Mouse (Mus musculus) cerebellum, postnatal 10 days (tissue): ENCODE results near the gene Slc39a11.

ENCODE experiments used
- DNase-seq, 2 experiments: peaks; one replicate each; pipeline ENCODE4 v3.0.0; 2021; ENCODE audit warnings: mixed read lengths in 2 of 2

The Slc39a11 gene

DNA sequence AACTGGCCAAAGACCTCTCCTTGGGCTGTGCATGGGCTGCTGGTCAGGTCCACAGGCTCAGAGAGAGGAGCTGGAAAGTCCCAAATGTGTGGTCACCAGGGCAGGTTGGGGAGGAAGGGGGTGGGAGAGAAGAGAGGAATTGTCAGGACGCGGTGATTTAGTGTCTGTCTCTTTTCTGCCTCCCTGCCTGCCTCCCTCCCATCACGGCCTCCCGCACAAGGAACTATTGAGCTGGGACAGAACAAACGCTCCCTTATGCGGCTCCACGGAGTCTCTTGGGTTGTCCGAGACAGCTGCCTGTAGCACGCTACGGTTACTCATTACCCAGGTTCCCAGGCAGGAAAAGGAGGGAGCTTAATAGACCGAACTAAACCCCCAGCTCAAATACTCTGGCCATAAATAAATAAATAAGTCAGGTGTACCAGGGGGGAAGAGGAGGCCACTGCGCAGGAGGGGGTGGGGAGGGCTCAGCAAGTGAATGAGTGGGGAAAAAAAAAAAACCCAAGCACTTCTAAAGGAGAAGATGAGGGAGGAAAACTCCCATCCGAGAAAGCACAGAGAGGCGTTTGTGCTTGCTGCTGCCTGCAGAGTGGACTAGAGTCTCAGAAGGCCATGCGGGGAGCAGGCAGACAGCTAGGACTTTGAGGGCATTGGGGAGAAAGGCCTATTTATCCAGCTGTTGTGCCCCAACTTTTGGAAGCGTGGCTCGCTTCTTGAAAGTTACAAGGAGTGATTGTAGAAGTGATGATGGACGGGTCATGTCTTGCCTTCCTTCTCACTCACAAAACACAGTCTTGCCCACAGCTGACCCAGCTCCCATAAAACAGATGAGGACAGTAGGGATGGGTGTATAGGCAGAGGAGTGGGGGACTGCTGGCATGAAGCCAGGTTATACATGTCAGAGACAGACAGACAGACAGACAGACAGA is 428.3 kb downstream of the Slc39a11 start:
- no peak for DNase-seq

DNA sequence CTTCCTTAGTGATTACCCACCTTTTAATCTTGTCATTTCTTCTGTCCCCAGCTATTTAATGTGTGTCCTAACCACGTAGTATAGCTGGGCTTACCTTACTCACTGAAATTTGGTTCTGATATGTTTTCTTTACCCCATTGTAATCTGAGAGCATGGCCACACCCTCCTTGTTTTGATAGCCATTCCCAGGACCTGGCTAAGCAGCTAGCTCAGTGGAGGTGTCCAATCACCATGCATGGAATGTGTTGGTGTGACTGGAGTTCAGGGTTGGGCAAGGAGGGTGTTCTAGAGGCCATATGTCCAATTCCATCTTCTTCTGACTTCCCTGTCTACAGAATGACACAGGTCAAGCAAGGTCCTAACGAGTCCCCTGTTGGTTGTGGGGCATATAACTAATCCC is 429.2 kb downstream of the Slc39a11 start:
- DNase-seq = no peak

DNA sequence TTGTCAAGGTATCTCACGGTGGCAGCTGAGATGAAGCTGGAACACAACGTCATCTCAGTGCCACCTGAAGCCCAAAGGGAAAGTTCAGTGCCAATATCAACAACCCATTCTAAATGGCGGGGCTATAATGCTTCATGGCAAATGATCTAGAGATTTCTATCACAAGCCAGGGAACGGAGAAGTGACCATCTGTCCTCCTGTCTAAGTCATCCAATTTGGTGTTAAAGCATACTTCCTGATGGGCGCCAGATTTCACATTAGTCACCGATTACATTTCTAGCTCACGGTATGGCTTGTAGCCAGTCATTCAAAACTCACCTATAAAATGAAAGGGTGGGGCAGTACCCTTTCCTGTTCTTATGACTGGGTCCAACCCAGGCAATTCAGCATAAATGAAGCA is 435.1 kb downstream of the Slc39a11 start:
- DNase-seq = peak; percentile 68 to 71

DNA sequence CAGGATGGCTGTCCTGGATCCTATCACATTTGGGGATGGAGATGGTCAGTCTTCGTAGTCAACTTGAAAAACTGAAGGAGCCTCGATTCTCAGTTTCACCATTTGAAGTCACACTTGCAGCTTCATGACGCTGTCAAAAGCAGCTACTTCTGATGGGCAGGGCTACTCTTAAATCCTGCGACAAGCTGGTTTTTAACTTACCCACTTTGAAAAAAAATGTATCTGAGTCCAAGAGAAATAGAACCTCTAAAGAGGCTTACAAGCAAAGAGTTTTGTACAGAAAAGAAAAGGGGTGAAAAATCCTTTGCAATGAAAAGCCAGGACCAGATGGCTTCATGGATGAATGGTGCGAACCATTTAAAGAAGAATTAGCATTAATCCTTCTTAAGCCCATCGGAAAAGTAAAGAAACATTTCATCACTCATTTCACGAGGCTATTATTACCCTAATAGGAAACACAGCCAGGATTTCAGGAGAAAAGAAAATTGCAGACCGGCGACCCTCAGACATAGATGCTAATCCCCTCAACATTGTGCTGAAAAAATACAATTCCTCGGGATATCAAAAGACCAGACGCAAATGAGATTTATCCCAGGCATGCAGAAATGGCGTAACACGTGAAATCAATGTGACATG is 437.4 kb downstream of the Slc39a11 start:
- no peak for DNase-seq

DNA sequence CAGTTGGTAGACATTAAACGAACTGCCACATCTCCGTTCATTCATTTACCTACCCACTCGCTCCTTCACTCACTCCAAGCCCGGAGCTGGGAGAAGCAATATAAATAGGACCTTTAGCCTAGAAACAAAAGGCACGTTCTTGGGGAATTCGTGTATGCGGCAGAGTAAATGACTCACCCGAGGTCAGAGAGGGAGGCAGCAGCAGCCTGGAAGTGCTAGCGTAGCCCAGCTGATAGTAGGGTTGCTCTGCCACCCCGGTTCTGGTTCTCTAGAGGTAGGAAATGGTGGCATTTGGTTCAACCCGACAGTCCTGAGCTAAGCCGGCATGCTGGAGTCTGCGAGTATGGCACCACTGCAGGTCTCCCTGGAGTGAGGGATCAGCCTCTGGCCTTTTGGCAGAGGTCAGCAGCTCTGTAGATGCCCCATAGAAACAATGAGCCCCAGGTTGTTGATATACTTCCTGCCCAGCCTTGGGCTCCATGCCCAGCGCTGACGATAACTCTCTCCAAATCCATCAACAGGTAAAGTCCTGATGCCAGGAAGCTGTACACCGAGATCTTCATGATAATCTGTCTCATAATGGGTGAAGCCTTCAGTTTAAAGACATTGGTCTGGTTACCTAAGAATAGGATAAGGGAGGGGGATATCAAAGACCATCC is 440.5 kb downstream of the Slc39a11 start:
- peak; percentile 74 to 78 for DNase-seq

DNA sequence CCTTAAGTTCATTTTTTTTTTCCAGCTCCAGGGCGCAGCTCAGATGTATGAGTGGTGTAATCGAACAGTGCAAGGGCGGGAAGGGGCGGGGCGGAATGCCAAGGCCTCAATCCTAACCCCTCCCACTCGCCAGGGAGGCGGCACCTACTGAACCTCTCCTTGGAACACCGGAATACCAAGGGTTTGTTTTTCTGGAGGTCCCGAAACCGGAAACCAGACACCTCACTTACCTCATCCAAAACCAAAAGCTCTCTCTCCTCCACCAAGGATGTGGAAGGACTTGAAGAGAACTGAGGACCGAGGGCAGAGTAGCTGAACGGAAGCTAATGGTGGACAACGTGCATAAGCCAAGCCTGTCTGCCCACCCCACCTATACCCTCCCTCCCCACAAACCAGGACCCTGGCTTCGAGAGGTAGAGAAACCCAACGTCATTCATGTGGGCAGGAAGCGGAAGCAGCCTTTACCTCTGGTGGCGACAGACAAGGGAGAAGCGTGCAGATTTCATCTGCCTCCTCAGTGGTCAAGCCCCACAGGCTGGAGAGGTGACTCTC is 441.3 kb downstream of the Slc39a11 start:
- DNase-seq = no peak

DNA sequence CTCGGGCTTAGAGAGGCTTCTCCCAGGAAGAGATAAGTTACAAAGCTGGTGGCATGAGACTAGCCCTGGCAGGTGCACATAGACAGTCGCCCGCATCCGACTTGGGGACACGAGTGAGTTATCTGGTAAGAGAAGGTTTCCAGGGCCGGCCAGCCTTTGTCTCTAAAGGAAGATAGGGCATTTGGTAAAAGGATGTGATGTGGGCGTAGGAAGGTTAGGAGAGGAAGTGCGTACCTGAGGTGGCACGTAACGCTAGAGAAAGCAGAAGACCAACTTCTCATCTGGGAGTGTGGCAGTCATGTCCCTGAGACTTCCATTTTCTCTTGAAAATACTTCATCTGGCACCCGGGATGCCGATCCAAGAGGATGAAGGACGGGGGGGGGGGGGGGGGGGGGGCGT is 441.9 kb downstream of the Slc39a11 start:
- no peak for DNase-seq

DNA sequence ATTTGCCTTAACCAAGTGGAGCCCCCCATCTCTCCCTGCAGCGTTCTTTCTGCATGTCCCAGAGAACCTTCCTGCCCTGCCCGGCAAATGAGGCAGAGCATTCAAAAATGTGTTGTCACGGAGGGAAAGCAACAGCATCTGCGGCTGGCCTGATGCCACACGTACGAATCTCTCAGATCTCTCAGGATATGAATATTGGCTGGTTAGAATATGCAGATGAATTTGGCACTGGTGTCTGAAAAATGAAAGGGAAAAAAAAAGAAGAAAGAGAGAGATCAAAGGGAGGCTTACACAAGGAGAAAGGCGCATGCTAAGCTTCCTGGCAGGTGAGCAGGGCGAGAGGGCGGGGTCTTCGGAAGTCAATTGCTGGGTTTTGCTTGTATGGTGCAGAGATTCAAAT is 443.8 kb downstream of the Slc39a11 start:
- DNase-seq = peak; percentile 76 to 78

DNA sequence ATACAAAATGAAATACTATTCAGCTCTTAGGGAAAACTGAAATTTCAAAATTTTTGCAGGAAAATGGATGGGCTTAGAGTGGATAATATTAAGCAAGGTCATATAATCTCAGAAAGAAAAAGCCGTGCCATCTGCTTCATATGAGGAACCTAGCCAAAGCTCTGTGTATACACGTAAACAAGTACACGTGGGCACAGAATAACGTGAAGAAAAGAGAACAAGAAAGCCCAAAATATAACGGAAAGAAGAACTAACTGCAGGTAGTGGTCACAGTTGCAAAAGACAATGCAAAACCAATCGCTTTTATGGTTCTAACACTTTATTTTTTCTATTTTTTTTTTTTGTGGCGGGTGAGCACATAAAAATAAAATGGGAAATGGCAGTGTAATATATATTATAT is 446.9 kb downstream of the Slc39a11 start:
- DNase-seq = no peak

DNA sequence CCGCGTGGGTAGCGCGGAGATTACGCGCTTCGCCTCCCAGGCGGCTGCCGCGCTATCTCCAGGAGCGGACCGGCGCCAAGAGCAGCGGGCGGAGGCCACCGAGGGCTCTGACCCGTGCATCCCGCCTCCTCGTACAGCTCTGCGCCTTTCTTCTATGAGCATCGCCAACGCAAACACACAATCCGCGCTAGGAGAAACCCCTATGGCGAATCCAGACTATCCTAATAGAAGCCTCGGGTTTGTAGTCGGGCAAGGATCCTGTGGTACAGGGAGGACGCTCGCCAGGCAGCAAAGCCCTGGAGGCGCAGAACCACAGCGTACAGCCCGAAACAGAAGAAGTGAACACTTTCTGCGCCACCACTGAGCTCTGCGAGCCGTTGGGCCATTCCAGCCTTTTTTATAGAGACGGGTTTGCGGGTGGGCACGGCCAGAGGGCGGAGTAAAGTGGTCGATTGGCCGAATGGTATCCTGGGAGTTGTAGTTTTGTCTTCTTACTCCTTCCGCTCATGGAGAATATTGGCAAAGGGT is 448.3 kb downstream of the Slc39a11 start:
- DNase-seq = peak; percentile 93 to 94

DNA sequence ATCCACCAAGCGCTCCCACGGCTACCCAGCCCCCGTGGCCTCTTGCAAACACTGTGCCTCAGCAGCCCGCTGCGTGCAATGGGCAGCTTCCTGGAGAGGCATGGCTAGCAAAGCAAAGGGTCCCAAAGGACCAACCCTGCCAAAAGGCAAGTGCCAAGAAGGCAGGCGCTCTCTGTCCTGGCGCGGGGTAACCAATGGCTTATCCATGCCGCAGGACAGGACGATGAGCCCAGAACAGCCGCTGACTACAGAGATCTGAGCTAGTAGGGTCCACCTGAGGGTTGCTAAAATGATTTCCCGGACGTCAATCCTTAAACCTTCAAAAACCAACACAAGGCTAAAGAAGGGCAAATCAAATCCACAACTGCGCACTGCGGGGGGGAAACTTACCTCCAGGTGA is 449.0 kb downstream of the Slc39a11 start:
- peak; percentile 68 to 71 for DNase-seq

DNA sequence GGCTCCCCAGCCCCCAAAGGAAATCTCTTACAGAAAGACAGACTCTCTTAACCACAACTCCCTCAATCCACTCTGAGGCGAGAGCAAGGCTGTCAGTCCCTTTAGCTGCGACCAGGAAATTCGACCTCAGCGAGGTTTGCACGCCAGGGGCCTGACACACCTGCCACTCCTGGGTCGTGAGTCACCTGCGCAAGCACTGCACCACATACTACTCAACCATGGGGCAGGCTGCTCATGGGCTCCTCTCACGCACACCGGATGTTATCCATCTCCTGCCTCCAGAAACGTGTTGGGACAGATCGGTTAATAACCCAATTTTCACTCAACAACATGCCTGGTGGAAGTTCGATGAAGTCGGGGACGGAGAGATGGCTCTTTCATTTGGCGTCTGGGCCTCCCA is 451.3 kb downstream of the Slc39a11 start:
- DNase-seq = no peak

DNA sequence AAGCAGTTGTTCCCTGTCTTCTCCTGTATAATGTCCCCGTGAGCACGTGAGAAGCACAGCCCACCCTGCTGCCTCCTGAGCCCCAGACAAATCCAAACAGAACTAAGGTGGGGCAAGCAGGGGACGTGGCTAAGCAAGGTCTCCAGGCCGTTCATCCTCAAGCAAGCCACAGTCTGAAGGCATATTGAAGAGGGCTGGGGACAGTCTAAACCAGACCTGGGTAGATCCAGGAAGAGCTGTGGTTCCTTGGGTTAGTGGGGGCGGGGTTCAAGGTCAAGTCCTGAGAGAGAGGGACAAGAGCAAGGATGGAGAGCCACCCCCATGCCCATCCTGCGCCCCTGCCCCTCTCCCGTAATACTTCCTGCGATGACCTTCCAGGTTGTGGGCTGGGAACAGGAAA is 452.3 kb downstream of the Slc39a11 start:
- no peak for DNase-seq

DNA sequence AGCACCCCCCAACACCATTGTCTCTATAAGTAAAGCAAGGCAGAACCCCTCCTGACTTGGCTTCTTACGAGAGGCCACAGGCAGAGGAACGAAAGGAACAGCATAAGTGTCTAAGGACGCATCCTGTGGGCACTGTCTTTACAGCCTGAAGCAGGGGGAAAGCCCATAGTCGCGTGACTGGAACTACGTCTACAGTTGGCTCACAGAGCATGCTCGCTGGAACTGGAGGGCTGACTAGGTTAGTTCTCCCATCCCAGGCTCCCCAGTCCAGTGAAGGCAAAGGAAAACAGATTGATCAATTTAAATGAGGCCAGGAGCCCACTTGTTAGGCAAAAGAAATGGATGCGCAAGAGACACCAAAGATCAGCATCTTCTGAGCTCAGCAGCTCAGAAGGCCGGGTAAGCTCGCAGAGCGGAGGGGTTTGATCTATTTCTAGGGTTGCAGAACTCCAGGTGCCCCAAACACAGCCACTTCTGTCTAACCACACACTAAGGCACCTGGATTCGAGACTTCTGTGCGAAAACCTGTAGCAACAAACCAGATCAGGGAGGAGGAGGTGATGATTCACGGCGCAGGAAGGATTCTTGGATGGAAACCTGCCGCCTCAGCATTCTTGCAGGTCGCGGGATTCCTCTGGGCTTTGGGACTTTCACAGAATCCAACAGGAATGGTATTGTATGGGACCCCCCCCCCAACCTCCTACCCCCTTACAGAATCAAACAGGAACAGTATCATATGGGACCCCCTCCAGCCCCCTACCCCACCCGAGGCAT is 453.5 kb downstream of the Slc39a11 start:
- peak in 1 of 2 experiments; percentile 7 for DNase-seq
